Mouse (Mus musculus) liver, adult 2 months (tissue): ENCODE measurements at regions not wholly inside any gene's neighbourhood (a gene's known extent, or its start where the extent isn't known, plus 50 kb on each side); places are given as distances from the start of the nearest gene placed in this dataset.

Experiments
- CTCF ChIP-seq: fragments of 200-500 bp; IDR thresholded peaks from 2 replicates; pipeline ENCODE4 v1.5.1; 2011; ENCODE audit warnings: low read depth, low read length, control low read depth
- POLR2A ChIP-seq: fragments of 200-500 bp; IDR thresholded peaks from 2 replicates; pipeline ENCODE4 v1.6.1; 2011; ENCODE audit warnings: low read length, control low read depth; ENCODE audit not compliant: insufficient read depth; ENCODE audit errors: extremely low read depth

DNA sequence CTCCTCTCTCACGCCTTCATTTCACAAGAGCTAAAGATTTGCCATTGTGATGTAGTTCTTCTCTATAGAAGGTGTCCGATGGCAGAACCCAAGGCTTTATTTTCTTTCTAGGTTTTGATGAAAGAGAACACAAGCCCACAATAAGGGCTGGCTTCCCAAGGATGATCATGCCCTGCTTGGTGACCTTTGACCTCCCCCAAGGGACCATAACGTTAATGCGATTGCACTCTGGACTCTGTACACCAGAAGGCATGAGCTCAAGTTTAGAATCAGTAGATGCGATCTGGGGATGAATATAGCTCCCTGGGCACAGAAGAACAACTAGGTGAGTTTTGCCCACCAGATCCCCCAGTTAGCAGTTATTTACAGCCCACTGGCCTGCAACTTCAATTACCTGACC lies 150.7 kb downstream of the Nrip1 start:
- TF ChIP-seq CTCF (no peak), POLR2A (no peak)
